Mouse (Mus musculus) forebrain, embryonic 11.5 days (tissue): Measurements from ENCODE around the gene Sbno1. TPM values are rescaled to one million over a fixed set of nuclear protein-coding genes. Genes with fewer than 3 reads are reported as not detected.
A peak's percentile ranks its signal among the peaks of the same experiment; 100 is the strongest.
"Not testable (repeated sequence)": the region's sequence is repeated elsewhere in the genome, so short reads cannot be mapped to it uniquely, and the experiment has no call there.

Source experiments
- ATAC-seq: fragments of 200-750 bp; cut with Nextera tagmentation; replicated peaks from 2 replicates; pipeline ENCODE4 v1.8.0; 2017; ENCODE audit warnings: moderate TSS enrichment; ENCODE audit not compliant: low FRiP score
- DNase-seq: peaks from one replicate; pipeline ENCODE4 v3.0.0-alpha.2; 2017; ENCODE audit warnings: low spot score
- H3K27ac ChIP-seq: fragments of 300-500 bp; sonication (generic); 2 replicates; pipeline ENCODE4 v1.5.1; 2014; ENCODE audit warnings: low read depth, low read length
- H3K27me3 ChIP-seq: fragments of 300-500 bp; sonication (generic); 2 replicates; pipeline ENCODE4 v1.6.1; 2014; ENCODE audit warnings: mild to moderate bottlenecking, low read length, mixed read lengths; ENCODE audit not compliant: control insufficient read depth, insufficient read depth
- H3K36me3 ChIP-seq: fragments of 300-500 bp; sonication (generic); 2 replicates; pipeline ENCODE4 v1.6.1; 2014; ENCODE audit warnings: mild to moderate bottlenecking, low read length, moderate library complexity, mixed read lengths; ENCODE audit not compliant: control insufficient read depth, insufficient read depth
- H3K4me1 ChIP-seq: fragments of 300-500 bp; sonication (generic); replicated peaks from 2 replicates; pipeline ENCODE4 v1.6.1; 2014; ENCODE audit warnings: low read length, mixed read lengths; ENCODE audit not compliant: control insufficient read depth, insufficient read depth
- H3K4me2 ChIP-seq: fragments of 300-500 bp; sonication (generic); 2 replicates; pipeline ENCODE4 v1.6.1; 2014; ENCODE audit warnings: low read depth, mild to moderate bottlenecking, low read length, moderate library complexity, mixed read lengths; ENCODE audit not compliant: severe bottlenecking
- H3K4me3 ChIP-seq: fragments of 300-500 bp; sonication (generic); 2 replicates; pipeline ENCODE4 v1.5.1; 2014; ENCODE audit warnings: low read depth, low read length
- H3K9ac ChIP-seq: fragments of 300-500 bp; sonication (generic); 2 replicates; pipeline ENCODE4 v1.6.1; 2014; ENCODE audit warnings: low read length
- H3K9me3 ChIP-seq: fragments of 300-500 bp; sonication (generic); 2 replicates; pipeline ENCODE4 v1.6.1; 2016; ENCODE audit warnings: low read length, mixed read lengths; ENCODE audit not compliant: control insufficient read depth
- WGBS: fragments of 180-500 bp; shearing (Covaris S2); extraction: QIAGEN DNeasy Blood & Tissue Kit; methylation state at CpG from one replicate; pipeline ENCODE4 v1.1.7; 2014; 5-methylcytosine and 5-hydroxymethylcytosine counted together
- polyA plus RNA-seq: library from polyadenylated mRNA; unstranded; fragments of >200 nt; fragmentation: Nextera tagmentation; extraction: Ambion mirVana; gene quantifications from 2 replicates; pipeline ENCODE4 v1.2.1, GENCODE M21; 2014

The Sbno1 gene
- polyA plus RNA-seq, 1 experiment from 2014 or later, result 92.8 TPM

DNA sequence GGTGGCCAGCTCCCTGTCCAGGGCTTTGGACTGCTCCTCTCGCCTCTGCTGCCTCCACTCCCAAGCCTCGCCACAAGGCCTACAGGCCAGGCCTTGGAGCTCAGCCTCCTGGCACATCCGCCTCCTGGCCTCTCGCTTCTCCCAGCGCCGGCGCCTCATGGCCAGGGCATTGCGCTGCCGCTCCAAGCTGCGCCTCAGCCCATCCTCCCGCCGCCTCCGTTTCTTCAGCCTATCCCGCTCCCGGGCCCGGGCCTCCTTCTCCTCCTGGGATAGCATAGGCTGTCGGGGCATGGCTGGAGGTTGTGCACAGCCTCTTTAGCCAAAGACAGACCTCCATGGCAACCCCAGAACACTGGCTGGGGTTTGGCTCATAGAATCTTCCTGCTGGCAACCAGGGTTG is 76.6 kb downstream of the Sbno1 start:
- DNase-seq (no peak), ATAC-seq (no peak)
- 94% methylated on average over 17 of the region's 17 CpGs for WGBS
- Histone ChIP-seq H3K4me3 (no peak overlapping the region), H3K9ac (no peak overlapping the region), H3K9me3 (no peaks in the 10 kb centered on the region), H3K4me2 (no peak overlapping the region), H3K36me3 (peaks cover 26% of the 10 kb centered on the region), H3K27me3 (no peaks in the 10 kb centered on the region), H3K4me1 (peaks cover 11% of the 10 kb centered on the region), H3K27ac (no peak overlapping the region)

DNA sequence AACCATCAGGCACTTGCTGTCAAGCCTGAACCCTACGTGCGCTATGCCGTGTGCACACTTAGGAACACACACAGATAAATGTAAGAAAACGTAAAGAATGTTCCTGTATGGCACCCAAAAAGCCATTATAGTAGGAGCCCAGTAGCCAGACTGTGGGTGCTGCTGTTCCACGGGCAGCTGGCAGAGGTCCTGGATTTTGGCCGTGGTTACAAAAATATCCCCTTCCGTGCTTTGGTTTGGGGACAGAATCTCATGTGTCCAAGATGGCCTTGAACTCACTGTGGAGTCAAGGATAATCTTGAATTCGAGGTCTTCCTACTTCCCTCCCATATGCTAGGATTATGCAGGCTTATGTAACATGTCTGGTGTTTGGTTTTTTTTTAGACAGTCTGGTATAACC is 82.9 kb downstream of the Sbno1 start:
- 83% methylated on average over 8 of the region's 8 CpGs for WGBS
- H3K27ac ChIP-seq, result no peak overlapping the region
- no peak overlapping the region for H3K9ac ChIP-seq
- no peak overlapping the region for H3K4me3 ChIP-seq
- peaks cover 11% of the 10 kb centered on the region for H3K36me3 ChIP-seq
- DNase-seq (no peak), ATAC-seq (no peak)
- no peaks in the 10 kb centered on the region for H3K27me3 ChIP-seq
- no peak overlapping the region for H3K4me2 ChIP-seq
- H3K9me3 ChIP-seq, result no peaks in the 10 kb centered on the region
- no peaks in the 10 kb centered on the region for H3K4me1 ChIP-seq

DNA sequence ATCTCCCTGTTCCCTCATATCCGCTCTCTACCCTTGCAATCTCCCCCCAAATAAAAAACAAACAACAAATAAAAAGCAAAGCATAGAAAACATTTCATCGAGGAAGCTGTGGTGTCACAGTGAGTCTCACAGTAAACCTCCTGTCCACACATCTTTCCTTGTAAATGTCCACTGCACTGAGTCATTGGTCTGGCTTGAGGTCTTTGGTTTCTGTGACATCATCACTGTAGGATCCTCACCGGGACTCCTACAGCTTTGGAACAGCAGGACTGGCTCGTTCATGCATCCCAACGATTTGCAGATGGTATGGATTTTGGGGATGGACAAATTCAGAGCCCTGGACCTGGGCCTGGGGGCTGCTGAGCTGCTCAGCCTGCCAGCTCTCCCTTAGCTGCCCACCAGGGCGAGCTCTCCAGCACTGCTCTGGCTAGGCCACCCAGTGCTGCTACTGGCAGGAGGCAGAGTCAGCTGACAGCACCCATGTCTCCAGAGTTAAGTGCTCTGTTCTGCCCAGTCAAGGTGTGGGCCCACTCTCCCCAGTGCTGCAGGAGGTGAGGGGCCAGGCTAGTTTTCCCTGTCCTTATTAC is 84.0 kb downstream of the Sbno1 start:
- not testable (repeated sequence) for H3K4me2 ChIP-seq, H3K27ac ChIP-seq, H3K4me3 ChIP-seq, H3K27me3 ChIP-seq, H3K9me3 ChIP-seq, H3K9ac ChIP-seq, DNase-seq, H3K4me1 ChIP-seq
- H3K36me3 ChIP-seq, result peaks cover 11% of the 10 kb centered on the region
- 0 out of 2 replicates have a peak, but pooled peaks have one; percentile 44 for ATAC-seq
- 71% methylated on average over 6 of the region's 6 CpGs for WGBS

DNA sequence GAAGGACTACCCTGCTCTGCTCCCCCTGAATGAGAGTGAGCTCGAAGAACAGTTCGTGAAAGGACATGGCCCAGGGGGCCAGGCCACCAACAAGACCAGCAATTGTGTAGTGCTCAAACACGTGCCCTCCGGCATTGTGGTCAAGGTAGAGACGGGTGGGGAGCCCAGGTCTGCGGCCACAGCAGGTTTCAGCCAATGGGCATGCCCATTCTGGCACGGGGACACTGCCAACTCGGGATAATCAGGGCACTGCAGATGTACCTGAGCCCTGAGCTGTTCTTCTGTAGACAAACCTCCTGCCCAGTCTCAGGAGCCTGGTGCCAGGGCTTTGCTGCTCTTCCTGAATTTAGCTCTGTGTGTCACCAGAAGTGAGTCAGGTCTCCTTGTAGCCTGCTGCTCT is 87.0 kb downstream of the Sbno1 start:
- no peak overlapping the region for H3K9ac ChIP-seq
- no peak overlapping the region for H3K27ac ChIP-seq
- no peak overlapping the region for H3K4me2 ChIP-seq
- H3K36me3 ChIP-seq, result no peaks in the 10 kb centered on the region
- no peak overlapping the region for H3K4me3 ChIP-seq
- no peak for ATAC-seq
- WGBS, result 92% methylated on average over 8 of the region's 8 CpGs
- H3K9me3 ChIP-seq, result no peaks in the 10 kb centered on the region
- H3K27me3 ChIP-seq, result no peaks in the 10 kb centered on the region
- no peak for DNase-seq
- no peaks in the 10 kb centered on the region for H3K4me1 ChIP-seq

DNA sequence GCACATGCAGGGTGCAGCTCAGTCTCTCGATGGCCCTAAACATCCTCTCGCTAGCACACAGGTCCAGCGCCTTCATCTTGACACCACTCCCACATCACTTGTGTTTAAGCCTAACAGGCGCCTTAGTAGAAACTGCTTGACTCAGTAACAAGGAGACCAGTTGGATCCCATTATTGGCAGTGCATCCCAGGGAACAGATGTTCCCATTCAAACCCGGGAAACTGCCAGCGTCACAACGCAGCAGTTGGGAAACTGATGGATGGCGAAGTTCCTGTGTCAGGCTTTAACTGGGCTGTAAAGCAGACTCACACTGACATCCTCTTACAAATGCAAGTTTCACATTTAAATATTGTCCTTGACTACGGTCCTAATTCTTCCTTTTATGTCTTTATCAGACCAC is 87.9 kb downstream of the Sbno1 start:
- Histone ChIP-seq H3K36me3 (no peaks in the 10 kb centered on the region), H3K9me3 (no peaks in the 10 kb centered on the region), H3K4me3 (no peak overlapping the region), H3K9ac (no peak overlapping the region), H3K4me1 (no peaks in the 10 kb centered on the region), H3K27me3 (no peaks in the 10 kb centered on the region), H3K4me2 (no peak overlapping the region), H3K27ac (no peak overlapping the region)
- no peak for DNase-seq
- no peak for ATAC-seq
- WGBS, result 74% methylated on average over 9 of the region's 9 CpGs

DNA sequence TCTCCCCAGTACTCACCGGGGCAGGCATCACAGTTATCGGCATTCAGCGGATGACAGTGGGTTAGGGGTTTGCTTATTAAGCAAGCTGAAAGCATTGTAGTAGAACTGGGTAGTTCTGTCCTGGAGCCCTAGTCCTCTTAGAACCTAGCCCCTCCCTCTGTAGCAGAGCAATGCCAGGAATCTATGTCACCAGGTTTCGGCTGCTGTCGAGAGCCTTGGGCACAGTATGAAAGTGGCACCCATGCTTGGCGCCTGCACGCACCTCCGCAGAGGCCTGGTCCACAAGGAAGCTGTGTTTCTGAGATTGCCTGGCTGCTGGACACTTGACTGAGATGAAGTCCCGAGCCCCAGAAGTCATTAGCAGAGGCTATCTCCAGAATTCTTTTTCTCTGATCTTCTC is 88.7 kb downstream of the Sbno1 start:
- no peaks in the 10 kb centered on the region for H3K9me3 ChIP-seq
- WGBS, result 95% methylated on average over 9 of the region's 9 CpGs
- no peak overlapping the region for H3K4me2 ChIP-seq
- H3K4me1 ChIP-seq, result no peaks in the 10 kb centered on the region
- H3K36me3 ChIP-seq, result no peaks in the 10 kb centered on the region
- no peak overlapping the region for H3K9ac ChIP-seq
- H3K27ac ChIP-seq, result no peak overlapping the region
- no peak overlapping the region for H3K4me3 ChIP-seq
- DNase-seq (no peak), ATAC-seq (no peak)
- no peaks in the 10 kb centered on the region for H3K27me3 ChIP-seq

DNA sequence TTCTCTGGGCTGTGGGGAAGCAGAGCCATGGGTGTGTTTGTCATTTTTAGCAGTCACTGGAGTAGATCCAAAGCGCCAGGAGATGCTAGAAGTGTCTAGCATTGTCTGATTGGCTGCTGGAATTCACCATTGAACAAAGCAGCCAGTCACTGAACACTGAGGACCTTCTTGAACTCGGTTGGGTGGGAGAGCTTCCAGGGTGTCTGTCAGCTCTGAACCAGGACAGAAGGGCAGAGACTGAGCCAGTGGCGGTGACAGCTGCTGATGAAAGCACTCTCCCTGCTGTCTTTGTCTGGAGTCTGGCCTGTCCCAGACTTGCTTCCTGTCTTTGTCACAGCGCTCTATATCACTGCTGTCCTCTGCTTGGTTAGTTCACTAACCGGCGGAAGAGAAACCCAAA is 91.4 kb downstream of the Sbno1 start:
- ATAC-seq (peak; percentile 73), DNase-seq (no peak)
- H3K27me3 ChIP-seq, result no peaks in the 10 kb centered on the region
- no peak overlapping the region for H3K4me3 ChIP-seq
- peak overlapping the region; percentile 31; the same call in 1 of the 2 replicates for H3K27ac ChIP-seq
- no peaks in the 10 kb centered on the region for H3K9me3 ChIP-seq
- no peak overlapping the region for H3K4me2 ChIP-seq
- no peak overlapping the region for H3K9ac ChIP-seq
- H3K4me1 ChIP-seq, result no peaks in the 10 kb centered on the region
- no peaks in the 10 kb centered on the region for H3K36me3 ChIP-seq
- WGBS, result 56% methylated on average over 6 of the region's 6 CpGs

GRCm38 (mm10) chr5:124330086-124330485 is 95.7 kb downstream of the Sbno1 start:
- Histone ChIP-seq H3K27me3 (no peaks in the 10 kb centered on the region), H3K27ac (no peak overlapping the region), H3K9ac (no peak overlapping the region), H3K4me3 (no peak overlapping the region), H3K36me3 (no peaks in the 10 kb centered on the region), H3K4me2 (no peak overlapping the region), H3K4me1 (peaks cover 11% of the 10 kb centered on the region), H3K9me3 (no peaks in the 10 kb centered on the region)
- WGBS, result 83% methylated on average over 6 of the region's 6 CpGs
- DNase-seq, result no peak
- ATAC-seq, result no peak
